Mouse (Mus musculus) T-helper 17 cell (primary cell): ENCODE results near the gene Prok2.

Source experiments
- in situ Hi-C, 2 experiments: fragments of 300-600 bp; cut with MboI, MseI; formaldehyde crosslinking; loops; 1 replicate in 1 of 2; 2 replicates in 1 of 2; pipeline ENCODE4 v1.15.1; 2025; ENCODE audit warnings: high pct_unique_total_duplicates in 2 of 2

Gene Prok2

GRCm38 (mm10) chr6:99725971-99726561 is at the start of gene Prok2:
Gene Prok2 (minus strand): TSS chr6:99726392.
- in situ Hi-C loops = no loop called here

- in situ Hi-C loops = loop anchor here in 1 of 2 experiments (5.0 kb wide), 1 partner anchor 72 kb away; no protein-coding TSS in a partner anchor
Measured at GRCm38 (mm10) chr6:99774680-99775079, 48.5 kb upstream of the Prok2 start.

- in situ Hi-C loops = no loop called here
Measured at GRCm38 (mm10) chr6:99768495-99768894, 42.3 kb upstream of the Prok2 start.

GRCm38 (mm10) chr6:99764916-99765315 is 38.7 kb upstream of the Prok2 start:
- in situ Hi-C loops = no loop called here

- in situ Hi-C loops = no loop called here
Measured at GRCm38 (mm10) chr6:99762069-99762985, 36.1 kb upstream of the Prok2 start.

- in situ Hi-C loops = loop anchor here in 1 of 2 experiments (5.0 kb wide), 1 partner anchor 1146 kb away; no protein-coding TSS in a partner anchor
Measured at GRCm38 (mm10) chr6:99756105-99756504, 29.9 kb upstream of the Prok2 start.

GRCm38 (mm10) chr6:99751308-99751707 is 25.1 kb upstream of the Prok2 start:
- in situ Hi-C loops = no loop called here

- in situ Hi-C loops = no loop called here
Measured at GRCm38 (mm10) chr6:99746275-99746674, 20.1 kb upstream of the Prok2 start.

GRCm38 (mm10) chr6:99742866-99743265 is 16.7 kb upstream of the Prok2 start:
- in situ Hi-C loops = no loop called here

GRCm38 (mm10) chr6:99734666-99735065 is 8.5 kb upstream of the Prok2 start:
- in situ Hi-C loops = no loop called here

- in situ Hi-C loops = no loop called here
Measured at GRCm38 (mm10) chr6:99732673-99733072, 6.5 kb upstream of the Prok2 start.

- in situ Hi-C loops = no loop called here
Measured at GRCm38 (mm10) chr6:99731926-99732325, 5.7 kb upstream of the Prok2 start.

- in situ Hi-C loops = no loop called here
Measured at GRCm38 (mm10) chr6:99729853-99730252, 3.7 kb upstream of the Prok2 start.

- in situ Hi-C loops = no loop called here
Measured at GRCm38 (mm10) chr6:99726576-99727303, 548 bp upstream of the Prok2 start.

GRCm38 (mm10) chr6:99722390-99722789 is 3.8 kb downstream of the Prok2 start:
- in situ Hi-C loops = no loop called here

- in situ Hi-C loops = no loop called here
Measured at GRCm38 (mm10) chr6:99721032-99721431, 5.2 kb downstream of the Prok2 start.

- in situ Hi-C loops = no loop called here
Measured at GRCm38 (mm10) chr6:99715913-99716312, 10.3 kb downstream of the Prok2 start.

GRCm38 (mm10) chr6:99715191-99715590 is 11.0 kb downstream of the Prok2 start:
- in situ Hi-C loops = no loop called here

- in situ Hi-C loops = no loop called here
Measured at GRCm38 (mm10) chr6:99713256-99713655, 12.9 kb downstream of the Prok2 start.

GRCm38 (mm10) chr6:99711576-99712101 is 14.6 kb downstream of the Prok2 start:
- in situ Hi-C loops = no loop called here

GRCm38 (mm10) chr6:99700484-99700883 is 25.7 kb downstream of the Prok2 start:
- in situ Hi-C loops = loop anchor here in 1 of 2 experiments (5.0 kb wide), 1 partner anchor 72 kb away; no protein-coding TSS in a partner anchor
